ENCODE assay signal across 16 mouse cellular contexts in genomic region chr3:101045431-101045830, GRCm38 (mm10). TPM values are rescaled to one million over a fixed set of nuclear protein-coding genes. Genes with fewer than 3 reads are reported as not detected.
DNase-seq lines count a peak whose midpoint lies in the region; ATAC-seq and TF ChIP-seq lines count a peak whose summit lies in the region.
"Had no signal": no experiment of that assay in that cellular context is flagged by ENCODE, and none has a peak within 500 bp of the region (broad histone marks: within the 10 kb centered on the region; RNA-seq: fewer than 3 reads in every experiment).

No protein-coding gene starts in this region.

- H3K9ac ChIP-seq in forebrain, embryonic 15.5 days (replicated peaks): no peak overlapping the region
- H3K9ac ChIP-seq in heart, postnatal 0 days (replicated peaks; ENCODE audit: low read depth, low read length): no peak overlapping the region
- H3K9ac ChIP-seq: embryonic facial prominence, embryonic 12.5 days had no signal

- H3K27me3 ChIP-seq in forebrain, embryonic 10.5 days (ENCODE audit: poor library complexity, severe bottlenecking): no peaks in the 10 kb centered on the region
- H3K27me3 ChIP-seq in forebrain, embryonic 15.5 days: no peaks in the 10 kb centered on the region
- H3K27me3 ChIP-seq in heart, postnatal 0 days (ENCODE audit: control insufficient read depth, insufficient read depth, low read length): no peaks in the 10 kb centered on the region
- H3K27me3 ChIP-seq: embryonic facial prominence, embryonic 12.5 days had no signal

- ATAC-seq in forebrain, embryonic 15.5 days (replicated peaks): no peak
- ATAC-seq in heart, postnatal 0 days (ENCODE audit: insufficient read depth, low read depth): peak; percentile 81
- ATAC-seq: forebrain, embryonic 16.5 days; hindbrain, postnatal 0 days had no signal

- peaks cover 89% of the 10 kb centered on the region for H3K36me3 ChIP-seq in forebrain, embryonic 10.5 days (replicated peaks)
- H3K36me3 ChIP-seq in forebrain, embryonic 15.5 days: no peaks in the 10 kb centered on the region; the same call in 1 of the 2 replicates
- peaks cover 33% of the 10 kb centered on the region for H3K36me3 ChIP-seq in heart, postnatal 0 days (replicated peaks; ENCODE audit: control insufficient read depth, insufficient read depth, low read length)

- no peak for TF ChIP-seq CTCF in heart, postnatal 0 days (IDR thresholded peaks at IDR 0.05; ENCODE audit: low read depth)

- no peak for TF ChIP-seq EP300 in heart, postnatal 0 days (IDR thresholded peaks at IDR 0.05; ENCODE audit: low read depth)

- peaks cover 3% of the 10 kb centered on the region; the same call in 1 of the 2 replicates for H3K9me3 ChIP-seq in forebrain, embryonic 10.5 days
- H3K9me3 ChIP-seq in forebrain, embryonic 15.5 days: no peaks in the 10 kb centered on the region
- no peaks in the 10 kb centered on the region for H3K9me3 ChIP-seq in heart, postnatal 0 days (replicated peaks; ENCODE audit: control insufficient read depth, low read length)
- H3K9me3 ChIP-seq: embryonic facial prominence, embryonic 12.5 days; megakaryocyte, embryonic 14.5 days had no signal

- WGBS in forebrain, embryonic 10.5 days: 96% methylated on average over 15 of the region's 15 CpGs
- 91% methylated on average over 15 of the region's 15 CpGs for WGBS in forebrain, embryonic 15.5 days
- 34% methylated on average over 15 of the region's 15 CpGs for WGBS in heart, postnatal 0 days

- peaks cover 34% of the 10 kb centered on the region for H3K4me1 ChIP-seq in forebrain, embryonic 10.5 days
- peaks cover 17% of the 10 kb centered on the region for H3K4me1 ChIP-seq in forebrain, embryonic 15.5 days
- H3K4me1 ChIP-seq in heart, postnatal 0 days (ENCODE audit: control insufficient read depth, insufficient read depth): peaks cover 12% of the 10 kb centered on the region
- H3K4me1 ChIP-seq: embryonic facial prominence, embryonic 12.5 days; megakaryocyte, embryonic 14.5 days had no signal

- H3K27ac ChIP-seq in forebrain, embryonic 10.5 days: peak overlapping the region; percentile 16; the same call in 1 of the 2 replicates
- H3K27ac ChIP-seq in forebrain, embryonic 15.5 days (replicated peaks): no peak overlapping the region
- peak overlapping the region; percentile 59 for H3K27ac ChIP-seq in heart, postnatal 0 days (ENCODE audit: low read depth)
- H3K27ac ChIP-seq: embryonic facial prominence, embryonic 12.5 days; hindbrain, postnatal 0 days had no signal

- no peak overlapping the region for H3K4me3 ChIP-seq in forebrain, embryonic 10.5 days
- no peak overlapping the region for H3K4me3 ChIP-seq in forebrain, embryonic 15.5 days
- H3K4me3 ChIP-seq in heart, postnatal 0 days (ENCODE audit: low read depth, low read length): no peak overlapping the region
- H3K4me3 ChIP-seq: embryonic facial prominence, embryonic 12.5 days; megakaryocyte, embryonic 14.5 days had no signal

- H3K4me2 ChIP-seq in forebrain, embryonic 15.5 days (replicated peaks): no peak overlapping the region
- H3K4me2 ChIP-seq in heart, postnatal 0 days (ENCODE audit: low read depth, low read length): no peak overlapping the region
- H3K4me2 ChIP-seq: embryonic facial prominence, embryonic 12.5 days had no signal

- DNase-seq in forebrain, embryonic 10.5 days (ENCODE audit: extremely low spot score, low spot score): no peak
- peak; percentile 14 for DNase-seq in adipocyte (ENCODE audit: low spot score)
- peak; percentile 62 for DNase-seq in gastrocnemius, postnatal 10 days
- DNase-seq in heart, postnatal 0 days (ENCODE audit: low spot score): peak; percentile 58
- no peak for DNase-seq in embryo, embryonic 9.5 days (ENCODE audit: extremely low spot score)
- no peak for DNase-seq in spleen, postnatal 14 days (ENCODE audit: low spot score in 2 of 2)
- no peak for DNase-seq in right cerebral cortex, adult 2 months (ENCODE audit: low spot score in 2 of 2)
- DNase-seq: B cell, adult 2 months; cerebellum, adult 2 months had no signal

RNA-seq across cellular contexts. Expression of gene Cd101, which starts 16.1 kb away (rescaled TPM):
- 0.05 TPM in 1 of 2 replicates, not detected in the other for polyA plus RNA-seq in forebrain, embryonic 10.5 days (2016; fragmentation: Nextera tagmentation; extraction: Ambion mirVana)
- 0.05 and 0.10 TPM in 2 replicates for polyA plus RNA-seq in forebrain, embryonic 15.5 days (2015; fragmentation: Nextera tagmentation; extraction: Ambion mirVana)
- 1 to 10 TPM in 1 of 2 experiments, under 1 TPM in 1; 0.75 to 1.0 TPM for total RNA-seq in gastrocnemius, postnatal 10 days (2021)
- total RNA-seq in heart, postnatal 0 days (2014; rRNA removed; ENCODE audit: low replicate concordance): 1.8 TPM in 1 of 2 replicates, not detected in the other
- 0.26 and 0.27 TPM in 2 replicates for polyA plus RNA-seq in heart, postnatal 0 days (2015; fragmentation: Nextera tagmentation; extraction: Ambion mirVana)
- total RNA-seq: MEL had no signal
- polyA plus RNA-seq: forebrain, embryonic 16.5 days; testis, adult 2 months had no signal

Comparison
In these comparisons a context has a peak if more than half of its experiments do, and no peak if none do; other contexts are left out.
1. DNase-seq: peak in adipocyte (single experiment), gastrocnemius, postnatal 10 days (single experiment) and heart, postnatal 0 days (single experiment); none in forebrain, embryonic 10.5 days (single experiment), embryo, embryonic 9.5 days (single experiment), spleen, postnatal 14 days (0 of 2) and right cerebral cortex, adult 2 months (0 of 2).